Mouse (Mus musculus) embryonic facial prominence, embryonic 12.5 days (tissue): ENCODE measurements around the gene Bik. TPM values are rescaled to one million over a fixed set of nuclear protein-coding genes. Genes with fewer than 3 reads are reported as not detected.

ENCODE experiments used
- ATAC-seq: fragments of 200-750 bp; cut with Nextera tagmentation; 2 replicates; pipeline ENCODE4 v1.8.0; 2017; ENCODE audit not compliant: insufficient number of reproducible peaks, insufficient read depth, low FRiP score, low TSS enrichment
- H3K27ac ChIP-seq: fragments of 300-500 bp; sonication (generic); 2 replicates; pipeline ENCODE4 v1.5.1; 2016; ENCODE audit warnings: mild to moderate bottlenecking
- H3K27me3 ChIP-seq: fragments of 300-500 bp; sonication (generic); 2 replicates; pipeline ENCODE4 v1.6.1; 2016; ENCODE audit warnings: mild to moderate bottlenecking, moderate library complexity
- H3K36me3 ChIP-seq: fragments of 300-500 bp; sonication (generic); 2 replicates; pipeline ENCODE4 v1.6.1; 2016; ENCODE audit warnings: mild to moderate bottlenecking
- H3K4me1 ChIP-seq: fragments of 300-500 bp; sonication (generic); 2 replicates; pipeline ENCODE4 v1.6.1; 2016
- H3K4me2 ChIP-seq: fragments of 300-500 bp; sonication (generic); replicated peaks from 2 replicates; pipeline ENCODE4 v1.6.1; 2016; ENCODE audit warnings: mild to moderate bottlenecking, moderate library complexity
- H3K4me3 ChIP-seq: fragments of 300-500 bp; sonication (generic); 2 replicates; pipeline ENCODE4 v1.5.1; 2016; ENCODE audit warnings: mild to moderate bottlenecking
- H3K9ac ChIP-seq: fragments of 300-500 bp; sonication (generic); 2 replicates; pipeline ENCODE4 v1.6.1; 2016; ENCODE audit warnings: mild to moderate bottlenecking, moderate library complexity
- H3K9me3 ChIP-seq: fragments of 300-500 bp; sonication (generic); 2 replicates; pipeline ENCODE4 v1.6.1; 2016; ENCODE audit warnings: mild to moderate bottlenecking, moderate library complexity
- WGBS: fragments of 180-500 bp; shearing (Covaris S2); methylation state at CpG from one replicate; pipeline ENCODE4 v1.1.7; 2016; 5-methylcytosine and 5-hydroxymethylcytosine counted together
- polyA plus RNA-seq: library from polyadenylated mRNA; unstranded; fragments of >200 nt; fragmentation: Nextera tagmentation; extraction: Ambion mirVana; gene quantifications from 2 replicates; pipeline ENCODE4 v1.2.1, GENCODE M21; 2016

Bik gene
- polyA plus RNA-seq, 1 experiment from 2014 or later = 3.4 TPM

GRCm38 (mm10) chr15:83555161-83555974, 28.7 kb downstream of the Bik start:
- peak overlapping the region; percentile 83 for H3K4me2 ChIP-seq
- WGBS = under 1% methylated on average over 72 of the region's 74 CpGs
- 0 out of 2 replicates have a peak, but pooled peaks cover 4% of the 10 kb centered on the region for H3K4me1 ChIP-seq
- H3K27me3 ChIP-seq = no peaks in the 10 kb centered on the region
- ATAC-seq = peak; percentile 86
- peak overlapping the region; percentile 90 for H3K4me3 ChIP-seq
- peaks cover 19% of the 10 kb centered on the region for H3K36me3 ChIP-seq
- H3K9ac ChIP-seq = peak overlapping the region; percentile 92
- H3K27ac ChIP-seq = peak overlapping the region; percentile 93
- H3K9me3 ChIP-seq = no peaks in the 10 kb centered on the region

GRCm38 (mm10) chr15:83560941-83561477, 34.3 kb downstream of the Bik start:
- Histone ChIP-seq H3K27ac (no peak overlapping the region), H3K27me3 (0 out of 2 replicates have a peak, but pooled peaks cover 5% of the 10 kb centered on the region), H3K36me3 (no peaks in the 10 kb centered on the region), H3K4me2 (no peak overlapping the region), H3K4me1 (peaks cover 18% of the 10 kb centered on the region), H3K4me3 (no peak overlapping the region), H3K9ac (no peak overlapping the region), H3K9me3 (no peaks in the 10 kb centered on the region)
- ATAC-seq = no peak
- WGBS = 49% methylated on average over 5 of the region's 5 CpGs

- H3K9ac ChIP-seq = peak overlapping the region; percentile 19; the same call in 1 of the 2 replicates
- H3K36me3 ChIP-seq = no peaks in the 10 kb centered on the region
- peaks cover 18% of the 10 kb centered on the region for H3K4me1 ChIP-seq
- WGBS = 28% methylated on average over 15 of the region's 15 CpGs
- H3K4me2 ChIP-seq = peak overlapping the region; percentile 95
- 0 out of 2 replicates have a peak, but pooled peaks cover 5% of the 10 kb centered on the region for H3K27me3 ChIP-seq
- no peaks in the 10 kb centered on the region for H3K9me3 ChIP-seq
- no peak overlapping the region for H3K27ac ChIP-seq
- peak overlapping the region; percentile 47 for H3K4me3 ChIP-seq
- ATAC-seq = peak; percentile 31; the same call in 1 of the 2 replicates
These were observed 36.1 kb downstream of the Bik start for GRCm38 (mm10) chr15:83562626-83563270.

GRCm38 (mm10) chr15:83563327-83563856, 36.7 kb downstream of the Bik start, which contains the start of the genes Tspo and Mcat:
Gene Tspo (plus strand): TSS chr15:83563592.
Gene Mcat (minus strand): TSS chr15:83563787.
- Histone ChIP-seq H3K4me3 (peak within 1 kb of the TSS; percentile 47), H3K4me2 (peak within 1 kb of the TSS; percentile 95), H3K9ac (peak within 1 kb of the TSS; percentile 55), H3K27me3 (0 out of 2 replicates have a peak, but pooled peaks cover 5% of the 10 kb centered on the region), H3K36me3 (no peaks in the 10 kb centered on the region), H3K27ac (peak within 1 kb of the TSS; percentile 17; the same call in 1 of the 2 replicates), H3K4me1 (peaks cover 18% of the 10 kb centered on the region), H3K9me3 (no peaks in the 10 kb centered on the region)
- under 1% methylated on average over 28 of the region's 28 CpGs for WGBS
- ATAC-seq = no peak

- WGBS = 3% methylated on average over 27 of the region's 27 CpGs
- H3K9me3 ChIP-seq = no peaks in the 10 kb centered on the region
- no peak for ATAC-seq
- H3K4me3 ChIP-seq = peak overlapping the region; percentile 47
- H3K4me2 ChIP-seq = peak overlapping the region; percentile 95
- peak overlapping the region; percentile 55 for H3K9ac ChIP-seq
- peaks cover 18% of the 10 kb centered on the region for H3K4me1 ChIP-seq
- peak overlapping the region; percentile 17; the same call in 1 of the 2 replicates for H3K27ac ChIP-seq
- H3K27me3 ChIP-seq = 0 out of 2 replicates have a peak, but pooled peaks cover 5% of the 10 kb centered on the region
- no peaks in the 10 kb centered on the region for H3K36me3 ChIP-seq
These were observed 37.4 kb downstream of the Bik start for GRCm38 (mm10) chr15:83563857-83564651.

- WGBS = 85% methylated on average over 3 of the region's 3 CpGs
- no peaks in the 10 kb centered on the region for H3K9me3 ChIP-seq
- H3K36me3 ChIP-seq = no peaks in the 10 kb centered on the region
- no peak overlapping the region for H3K27ac ChIP-seq
- no peak overlapping the region for H3K4me2 ChIP-seq
- H3K9ac ChIP-seq = no peak overlapping the region
- H3K4me3 ChIP-seq = no peak overlapping the region
- peaks cover 18% of the 10 kb centered on the region for H3K4me1 ChIP-seq
- 0 out of 2 replicates have a peak, but pooled peaks cover 5% of the 10 kb centered on the region for H3K27me3 ChIP-seq
- ATAC-seq = no peak
These were observed 38.8 kb downstream of the Bik start for GRCm38 (mm10) chr15:83565434-83565833.

- Histone ChIP-seq H3K4me2 (no peak overlapping the region), H3K36me3 (no peaks in the 10 kb centered on the region), H3K9ac (no peak overlapping the region), H3K27me3 (0 out of 2 replicates have a peak, but pooled peaks cover 5% of the 10 kb centered on the region), H3K27ac (no peak overlapping the region), H3K4me3 (no peak overlapping the region), H3K9me3 (no peaks in the 10 kb centered on the region), H3K4me1 (peaks cover 18% of the 10 kb centered on the region)
- WGBS = 74% methylated on average over 5 of the region's 5 CpGs
- ATAC-seq = no peak
These were observed 39.3 kb downstream of the Bik start for GRCm38 (mm10) chr15:83566006-83566405.

GRCm38 (mm10) chr15:83567728-83568127, 41.1 kb downstream of the Bik start:
- Histone ChIP-seq H3K4me2 (no peak overlapping the region), H3K27me3 (0 out of 2 replicates have a peak, but pooled peaks cover 2% of the 10 kb centered on the region), H3K36me3 (no peaks in the 10 kb centered on the region), H3K9me3 (no peaks in the 10 kb centered on the region), H3K27ac (no peak overlapping the region), H3K4me1 (peaks cover 17% of the 10 kb centered on the region), H3K9ac (no peak overlapping the region), H3K4me3 (no peak overlapping the region)
- ATAC-seq = no peak
- 83% methylated on average over 3 of the region's 3 CpGs for WGBS

GRCm38 (mm10) chr15:83568544-83568943, 41.9 kb downstream of the Bik start:
- Histone ChIP-seq H3K9ac (no peak overlapping the region), H3K4me2 (no peak overlapping the region), H3K36me3 (no peaks in the 10 kb centered on the region), H3K4me1 (peaks cover 9% of the 10 kb centered on the region), H3K9me3 (no peaks in the 10 kb centered on the region), H3K27me3 (0 out of 2 replicates have a peak, but pooled peaks cover 2% of the 10 kb centered on the region), H3K27ac (no peak overlapping the region), H3K4me3 (no peak overlapping the region)
- no peak for ATAC-seq
- 90% methylated on average over 5 of the region's 5 CpGs for WGBS

- Histone ChIP-seq H3K27me3 (0 out of 2 replicates have a peak, but pooled peaks cover 2% of the 10 kb centered on the region), H3K4me1 (no peaks in the 10 kb centered on the region), H3K27ac (no peak overlapping the region), H3K36me3 (peaks cover 9% of the 10 kb centered on the region), H3K9me3 (no peaks in the 10 kb centered on the region), H3K4me2 (no peak overlapping the region), H3K9ac (no peak overlapping the region), H3K4me3 (no peak overlapping the region)
- ATAC-seq = no peak
- 49% methylated on average over 11 of the region's 11 CpGs for WGBS
These were observed 43.0 kb downstream of the Bik start for GRCm38 (mm10) chr15:83569682-83570081.
